Mouse (Mus musculus): ENCODE data around the gene Gimap7.

DNA sequence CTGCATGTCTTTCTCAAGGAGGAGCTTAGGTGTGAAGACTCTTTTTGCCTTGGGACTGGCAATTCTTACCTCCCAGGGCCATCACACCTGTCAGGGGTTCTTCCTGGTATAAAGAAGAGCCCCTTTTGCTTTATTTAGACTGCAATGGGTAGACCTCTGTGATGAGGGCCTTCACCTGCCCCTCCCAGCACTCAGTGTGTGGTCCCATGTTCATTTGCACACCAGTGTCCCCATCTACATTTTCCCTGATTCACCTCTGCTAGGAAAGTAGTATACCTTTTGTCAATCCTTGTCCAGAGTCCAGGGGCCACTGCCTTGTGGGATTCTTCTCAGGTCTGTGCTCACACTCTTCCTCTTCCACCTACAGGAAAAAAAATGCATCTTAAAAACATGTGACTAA is 14.3 kb upstream of the Gimap7 start:
- TF ChIP-seq CTCF (IDR thresholded peaks at IDR 0.05; ENCODE audit: control insufficient read depth, insufficient read depth, low read length) (no peak), POLR2A (IDR thresholded peaks at IDR 0.05; ENCODE audit: borderline replicate concordance, control insufficient read depth, low read depth, low read length) (no peak)

All from bone marrow, adult 2 months (tissue).